Mouse (Mus musculus): ENCODE results near the gene Lamtor2.
"Not testable (repeated sequence)": the region's sequence is repeated elsewhere in the genome, so short reads cannot be mapped to it uniquely, and the experiment has no call there.

Lamtor2 gene

DNA sequence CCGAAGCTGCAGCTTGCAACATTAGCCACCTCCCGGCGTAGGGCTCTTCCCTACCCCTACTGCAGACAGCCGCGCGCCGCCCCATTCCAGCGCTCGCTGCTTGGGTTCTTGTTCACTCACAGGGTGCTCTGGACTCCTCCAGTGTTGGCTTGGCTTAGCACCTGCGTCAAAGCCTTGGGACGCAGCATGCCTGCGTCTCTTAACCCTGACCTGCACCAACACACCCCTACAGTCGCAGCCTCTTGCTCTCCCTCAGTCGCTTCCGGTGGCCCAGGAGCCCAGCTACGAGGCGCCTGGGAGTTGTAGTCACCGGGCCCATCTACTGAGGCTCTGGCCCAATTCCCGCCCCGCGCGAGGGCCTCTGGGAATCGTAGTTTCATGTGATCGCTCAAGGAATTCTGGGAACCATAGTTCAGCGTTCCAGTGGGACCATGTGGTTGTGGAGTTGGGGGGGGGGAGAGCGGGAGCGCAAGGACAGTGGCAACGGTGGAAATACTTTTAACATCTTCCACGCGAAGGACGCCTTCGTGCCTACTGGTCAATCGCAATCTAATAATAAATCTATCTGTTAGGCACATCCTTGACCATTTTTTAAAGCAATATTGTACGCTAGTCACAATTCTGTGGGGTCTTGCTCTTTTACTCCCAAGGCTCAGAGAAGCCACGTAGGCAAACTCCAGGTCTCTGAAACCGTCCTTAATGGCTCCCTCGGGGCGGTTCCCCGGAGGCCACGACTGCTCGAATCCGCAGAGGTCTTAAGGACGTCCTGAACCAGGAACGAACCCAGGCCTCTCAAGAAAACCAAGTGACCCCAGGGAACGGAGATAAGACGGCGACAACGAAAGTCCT, at the start of gene Lamtor2:
Gene Lamtor2 (minus strand): TSS at position 399 of the 849 bp plus-strand sequence.
- peak; percentile 97 for DNase-seq (ENCODE audit: low read depth, low spot score)

GRCm38 (mm10) chr3:88602466-88602865, 49.6 kb upstream of the Lamtor2 start:
- DNase-seq (ENCODE audit: low read depth, low spot score) = no peak

DNA sequence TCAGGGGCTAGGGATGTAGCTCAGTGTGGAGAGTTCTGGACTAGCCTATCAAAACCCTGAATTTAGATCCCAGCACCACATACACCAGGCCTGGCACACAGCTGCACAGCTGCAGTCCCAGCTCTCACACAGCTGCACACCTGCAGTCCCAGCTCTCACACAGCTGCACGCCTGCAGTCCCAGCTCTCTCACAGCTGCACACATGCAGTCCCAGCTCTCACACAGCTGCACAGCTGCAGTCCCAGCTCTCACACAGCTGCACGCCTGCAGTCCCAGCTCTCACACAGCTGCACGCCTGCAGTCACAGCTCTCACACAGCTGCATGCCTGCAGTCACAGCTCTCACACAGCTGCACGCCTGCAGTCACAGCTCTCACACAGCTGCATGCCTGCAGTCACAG, 43.7 kb upstream of the Lamtor2 start:
- DNase-seq (ENCODE audit: low read depth, low spot score) = not testable (repeated sequence)

DNA sequence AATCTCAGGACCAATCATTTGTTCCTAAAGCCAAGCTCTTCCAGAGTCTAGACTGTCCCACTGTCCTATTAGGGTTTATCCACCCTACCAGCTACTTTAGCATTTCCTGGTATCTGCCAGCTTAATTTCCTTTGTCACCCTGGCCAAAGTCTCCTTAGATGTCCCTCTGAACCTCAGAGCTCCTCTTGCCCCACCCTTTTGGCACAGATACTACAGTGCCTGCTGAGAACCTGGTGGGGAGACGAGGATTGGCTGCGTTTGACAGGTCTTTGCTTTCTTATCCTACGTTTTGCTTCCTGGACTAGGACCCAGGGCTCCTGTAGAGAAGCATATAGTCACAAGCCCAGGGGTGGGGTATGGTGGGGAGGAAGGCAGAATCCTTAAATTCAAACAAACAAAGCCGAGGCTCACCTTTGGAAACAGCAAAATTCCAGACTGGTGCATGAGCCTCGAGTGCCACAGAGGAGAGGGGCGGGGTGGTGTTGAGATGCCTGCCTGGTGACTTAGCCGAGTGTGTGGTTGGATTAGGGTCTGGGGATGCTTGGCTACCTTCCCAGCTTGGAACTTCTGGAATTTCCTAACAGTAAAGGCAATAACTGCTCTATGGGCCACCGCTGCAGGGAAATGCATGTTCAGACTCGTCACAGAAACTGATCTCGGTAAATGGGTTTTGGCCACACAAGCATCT, 41.2 kb upstream of the Lamtor2 start:
- no peak for DNase-seq (ENCODE audit: low read depth, low spot score)

- no peak for DNase-seq (ENCODE audit: low read depth, low spot score)
These were observed 40.2 kb upstream of the Lamtor2 start for GRCm38 (mm10) chr3:88592942-88593576.

DNA sequence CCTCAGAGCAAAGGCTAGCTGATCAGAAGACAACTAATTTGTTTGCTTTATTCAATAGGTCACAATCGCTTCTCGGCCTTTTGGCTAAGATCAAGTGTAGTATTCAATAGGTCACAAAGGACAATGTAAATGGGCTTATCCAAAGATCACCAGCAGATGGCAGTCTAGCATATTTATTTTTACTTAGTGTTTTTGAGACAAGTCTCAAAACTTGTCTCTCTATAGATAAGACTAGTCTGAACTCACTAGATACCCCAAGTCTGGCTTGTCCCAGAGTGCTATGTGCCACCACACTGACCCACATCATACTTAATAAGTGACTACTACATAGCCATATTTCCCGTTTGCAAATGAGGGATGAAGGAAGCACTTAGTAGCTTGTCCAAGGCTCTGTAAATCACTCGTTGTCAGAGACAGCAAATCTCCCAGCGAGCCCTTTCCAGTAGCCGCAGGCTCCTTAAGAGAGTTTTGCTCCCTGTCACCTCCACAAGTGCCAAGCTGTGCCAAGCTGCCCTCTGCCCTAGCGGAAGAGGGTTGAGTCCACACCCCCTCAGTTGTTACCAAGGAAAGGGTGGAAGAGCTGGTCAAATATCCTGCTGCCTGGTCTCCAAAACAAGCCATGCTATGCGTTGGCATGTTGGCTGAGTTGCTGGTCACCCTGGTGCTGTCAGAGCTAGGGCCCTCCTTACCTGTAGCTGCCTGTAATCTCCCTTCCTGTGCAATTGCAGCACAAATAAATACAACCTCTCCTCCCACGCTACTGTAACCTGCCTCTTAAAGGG, 39.3 kb upstream of the Lamtor2 start:
- no peak for DNase-seq (ENCODE audit: low read depth, low spot score)

- DNase-seq (ENCODE audit: low read depth, low spot score) = no peak
These were observed 38.2 kb upstream of the Lamtor2 start for GRCm38 (mm10) chr3:88591044-88591443.

DNA sequence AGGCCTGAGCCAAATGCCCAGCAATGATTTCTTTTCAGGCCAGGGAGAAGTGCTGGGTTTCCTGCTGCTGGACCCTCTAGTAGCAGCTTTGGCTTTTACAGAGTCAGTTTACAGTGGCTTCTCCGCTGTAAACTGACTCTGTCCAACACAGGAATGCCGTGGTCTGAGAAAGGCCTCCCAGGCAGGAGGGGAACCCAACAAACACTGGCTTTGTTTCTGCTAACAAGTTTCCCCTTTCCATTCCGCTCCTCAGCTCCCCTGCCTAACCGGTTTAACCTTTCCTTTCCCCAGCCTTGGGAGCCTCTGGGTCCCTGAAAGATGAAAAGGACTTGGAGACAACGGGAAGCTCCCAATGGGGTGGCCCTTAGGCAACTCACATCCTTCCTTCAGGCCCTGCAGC, 37.4 kb upstream of the Lamtor2 start:
- DNase-seq (ENCODE audit: low read depth, low spot score) = no peak

DNA sequence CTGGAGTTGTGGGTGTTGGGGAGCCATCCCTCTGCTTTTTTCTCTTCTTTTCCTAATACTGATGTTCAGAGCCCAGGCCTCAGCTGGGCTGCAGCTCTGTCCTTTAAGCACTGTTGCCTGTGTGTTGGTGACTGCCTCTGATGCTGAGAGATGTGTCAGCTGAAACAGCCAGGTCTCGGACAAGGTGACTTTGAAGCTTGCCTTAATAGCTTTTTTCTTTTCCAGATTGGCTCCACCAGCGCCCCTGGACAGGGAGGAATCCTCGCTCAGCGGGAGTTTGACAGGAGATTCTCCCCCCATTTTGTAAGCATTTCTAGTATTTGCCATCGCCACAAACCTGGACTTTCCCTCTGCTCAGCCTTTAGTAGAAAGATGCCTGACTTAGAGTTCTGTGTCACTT, 33.8 kb upstream of the Lamtor2 start:
- DNase-seq (ENCODE audit: low read depth, low spot score) = no peak

- DNase-seq (ENCODE audit: low read depth, low spot score) = no peak
These were observed 32.9 kb upstream of the Lamtor2 start for GRCm38 (mm10) chr3:88585769-88586168.

DNA sequence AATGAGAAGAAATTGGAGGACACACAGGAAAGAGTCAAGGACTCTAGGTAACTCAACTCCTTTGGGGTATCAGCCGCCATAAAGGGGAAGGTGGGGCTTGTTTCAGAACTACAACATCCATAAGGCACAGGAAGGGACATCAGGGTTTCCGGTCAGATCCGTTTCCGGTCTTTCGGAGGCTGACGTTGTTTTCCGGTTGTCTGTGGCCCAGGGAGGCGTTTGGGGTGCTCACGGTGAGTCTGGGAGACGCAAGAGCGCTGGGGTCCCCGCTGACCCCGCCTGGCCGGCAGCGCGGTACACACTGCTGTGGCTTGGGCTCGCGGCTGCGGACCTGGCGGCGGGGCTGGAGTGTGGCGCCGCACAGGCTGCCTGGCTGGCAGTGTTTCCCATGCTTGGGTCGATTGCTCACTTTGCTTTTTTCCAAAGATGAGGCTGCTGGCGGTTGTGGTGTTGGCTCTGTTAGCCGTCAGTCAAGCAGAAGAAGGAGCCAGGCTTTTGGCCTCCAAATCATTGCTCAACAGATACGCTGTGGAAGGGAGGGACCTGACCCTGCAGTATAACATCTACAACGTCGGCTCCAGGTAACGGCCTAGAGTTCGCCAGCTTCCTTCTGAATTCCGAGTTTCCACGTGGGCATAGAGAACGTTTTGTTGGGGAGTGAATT, 26.7 kb upstream of the Lamtor2 start:
- peak; percentile 75 for DNase-seq (ENCODE audit: low read depth, low spot score)

GRCm38 (mm10) chr3:88578498-88579424, 25.9 kb upstream of the Lamtor2 start:
- no peak for DNase-seq (ENCODE audit: low read depth, low spot score)

DNA sequence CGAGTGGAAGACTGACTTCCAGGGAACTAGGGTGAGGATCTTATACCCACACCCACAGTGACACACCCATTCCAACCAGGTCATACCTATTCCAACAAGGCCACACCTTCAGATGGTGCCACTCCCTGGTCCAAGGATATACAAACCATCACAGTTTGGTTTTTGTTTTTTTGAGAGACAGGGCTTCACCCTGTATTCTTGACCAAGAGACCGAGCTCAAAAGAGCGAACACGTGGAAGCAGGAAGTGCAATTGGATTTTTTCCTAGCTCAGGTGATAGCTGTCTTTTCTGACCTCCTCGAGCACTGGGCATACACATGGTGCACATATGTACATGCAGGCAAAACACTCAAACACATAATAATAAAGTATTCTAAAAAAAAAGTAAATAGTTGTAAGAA, 25.0 kb upstream of the Lamtor2 start:
- not testable (repeated sequence) for DNase-seq (ENCODE audit: low read depth, low spot score)

DNA sequence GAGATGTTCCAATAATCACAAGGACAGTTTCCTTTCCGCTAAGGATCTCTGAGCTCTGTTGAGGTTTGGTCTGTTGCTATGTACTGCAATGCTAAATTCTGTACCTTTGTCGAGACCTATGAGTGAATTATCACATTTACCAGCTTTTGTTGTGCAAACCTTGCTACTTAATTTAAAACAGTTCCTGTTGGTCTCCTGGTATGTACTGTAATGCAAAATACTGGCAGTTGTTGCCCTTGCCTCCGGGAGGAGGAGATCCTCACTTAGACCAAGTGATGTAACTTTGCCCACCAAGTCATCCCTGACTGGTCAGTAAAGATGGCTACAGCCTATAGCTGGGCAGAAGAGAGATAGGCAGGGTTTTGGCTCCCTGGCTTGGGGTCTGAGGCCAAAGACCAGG, 22.7 kb upstream of the Lamtor2 start, which contains the start of gene Ssr2:
Gene Ssr2 (plus strand): TSS at position 337 of the 400 bp plus-strand sequence.
- DNase-seq (ENCODE audit: low read depth, low spot score) = no peak

- no peak for DNase-seq (ENCODE audit: low read depth, low spot score)
These were observed 20.9 kb upstream of the Lamtor2 start for GRCm38 (mm10) chr3:88573810-88574209.

- DNase-seq (ENCODE audit: low read depth, low spot score) = no peak
These were observed 20.0 kb upstream of the Lamtor2 start for GRCm38 (mm10) chr3:88572835-88573234.

- DNase-seq (ENCODE audit: low read depth, low spot score) = no peak
These were observed 19.0 kb upstream of the Lamtor2 start for GRCm38 (mm10) chr3:88571856-88572255.

DNA sequence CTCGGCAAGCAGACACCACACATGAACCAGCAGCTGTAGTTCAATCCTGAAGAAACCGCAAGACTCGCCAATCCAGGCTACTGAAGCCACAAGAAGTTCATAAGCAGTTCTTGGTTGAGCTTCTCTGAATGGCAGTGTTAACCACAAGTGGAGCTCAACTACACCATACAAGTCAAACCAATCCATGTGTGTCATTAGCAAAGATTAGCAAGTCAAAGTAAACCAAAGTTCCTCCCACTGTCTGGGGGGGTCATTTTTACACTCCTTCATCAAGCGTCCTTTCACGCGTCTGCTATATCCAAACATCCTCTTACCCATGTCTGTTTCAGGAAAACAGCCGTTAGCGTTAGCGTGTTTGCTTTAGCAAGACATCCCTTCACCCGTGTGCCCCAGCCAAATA, 17.5 kb upstream of the Lamtor2 start:
- no peak for DNase-seq (ENCODE audit: low read depth, low spot score)

DNA sequence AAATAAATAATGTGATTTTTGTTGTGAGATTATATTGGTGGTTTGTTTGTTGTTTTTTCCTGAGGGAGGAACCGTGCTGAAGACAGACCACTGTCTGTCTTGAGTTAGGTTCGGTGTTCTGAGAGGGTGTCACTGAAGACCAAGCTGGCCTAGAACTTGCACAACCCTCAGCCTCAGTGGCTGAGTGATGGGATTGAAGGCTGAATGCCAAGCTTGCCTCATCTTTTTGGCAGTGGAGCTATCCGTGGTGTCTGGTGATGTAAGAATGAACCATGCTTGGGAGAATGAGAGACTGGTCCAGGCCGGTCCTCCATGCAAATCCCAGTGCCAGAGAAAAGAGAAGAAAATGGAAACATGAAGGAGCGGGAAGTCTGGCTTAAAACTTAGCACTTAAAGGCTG, 16.8 kb upstream of the Lamtor2 start:
- DNase-seq (ENCODE audit: low read depth, low spot score) = peak; percentile 49

DNA sequence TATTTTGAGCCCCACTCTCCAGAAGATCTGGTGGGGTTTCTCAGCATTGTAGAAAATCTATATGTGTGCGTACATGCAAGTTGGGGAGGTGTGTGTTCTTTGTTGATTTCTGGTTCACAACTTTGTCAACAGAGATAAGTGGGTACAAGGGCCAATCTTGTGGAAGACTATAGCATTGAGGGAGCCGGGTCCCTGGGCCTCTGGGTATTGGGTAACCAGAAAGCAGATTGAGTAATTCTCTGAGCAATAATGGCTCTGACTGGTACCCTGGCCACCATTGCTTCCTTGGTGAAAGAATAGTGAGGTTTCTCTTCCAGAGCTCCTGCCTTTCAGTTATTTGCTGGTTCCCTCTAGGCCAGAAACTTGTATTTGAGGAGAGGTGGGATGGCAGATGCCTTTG, 16.2 kb upstream of the Lamtor2 start:
- no peak for DNase-seq (ENCODE audit: low read depth, low spot score)
